Mouse (Mus musculus) heart, postnatal 25 days (tissue): ENCODE measurements around the gene Entpd7. TPM values are rescaled to one million over a fixed set of nuclear protein-coding genes. Genes with fewer than 3 reads are reported as not detected.

Source experiments
- DNase-seq: peaks from one replicate; pipeline ENCODE4 v3.0.0; 2022; ENCODE audit warnings: low spot score
- intact Hi-C: fragments of 180-260 bp; cut with DNase I; formaldehyde crosslinking; loops from one replicate; pipeline ENCODE4 v1.15.1; 2025
- total RNA-seq, 2 experiments: library from RNA; stranded (reverse); gene quantifications; 2 replicates each; pipeline ENCODE4 v1.2.3; 2021

The Entpd7 gene
- total RNA-seq: 1 to 10 TPM; 2.7 to 3.1 TPM

GRCm38 (mm10) chr19:43689419-43690246 lies at the start of gene Entpd7:
TSS of gene Entpd7 (plus strand) at chr19:43689672.
- intact Hi-C loops: no loop called here
- peak; percentile 98 for DNase-seq

DNA sequence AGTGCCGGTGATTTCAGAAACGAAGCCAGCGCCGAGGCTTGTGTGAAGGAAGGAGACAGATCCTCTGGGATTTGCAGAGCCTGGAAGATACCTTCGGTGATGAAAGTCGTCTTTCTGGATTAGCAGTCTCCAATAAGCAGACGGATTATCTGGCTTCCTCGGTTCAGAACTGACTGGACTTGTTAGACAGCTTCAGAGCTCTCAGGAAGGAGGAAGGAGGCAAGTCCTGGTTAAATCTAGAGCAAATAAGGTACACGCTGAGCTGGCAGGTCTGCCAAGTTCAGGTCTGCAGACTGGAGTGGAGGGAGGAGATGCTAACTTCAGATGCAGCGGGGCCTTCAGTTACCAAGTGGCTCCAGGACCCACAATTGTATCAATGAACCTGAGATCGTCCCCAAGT lies 47.6 kb upstream of the Entpd7 start:
- intact Hi-C loops: no loop called here
- no peak for DNase-seq

DNA sequence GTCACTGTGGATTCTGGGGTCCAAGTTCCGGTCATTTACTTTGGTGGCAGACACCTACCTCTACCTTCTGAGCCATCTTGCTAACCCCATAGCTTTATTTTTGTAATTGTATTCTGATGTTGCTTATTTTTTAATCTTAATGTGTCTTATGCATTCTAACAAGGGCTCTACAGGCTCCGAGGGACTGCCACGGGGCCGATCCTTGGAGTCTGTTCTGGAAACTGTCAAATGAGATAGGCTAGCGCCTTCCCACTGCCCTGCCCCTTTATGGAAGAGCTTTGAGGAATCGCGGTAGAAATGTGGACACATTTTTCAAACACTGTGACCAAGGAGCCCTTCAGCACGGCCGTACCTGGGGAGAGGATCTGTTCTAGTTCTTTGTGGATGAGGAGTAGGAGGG lies 46.6 kb upstream of the Entpd7 start:
- intact Hi-C loops: no loop called here
- no peak for DNase-seq

GRCm38 (mm10) chr19:43645508-43645907 lies 44.0 kb upstream of the Entpd7 start:
- DNase-seq: no peak

DNA sequence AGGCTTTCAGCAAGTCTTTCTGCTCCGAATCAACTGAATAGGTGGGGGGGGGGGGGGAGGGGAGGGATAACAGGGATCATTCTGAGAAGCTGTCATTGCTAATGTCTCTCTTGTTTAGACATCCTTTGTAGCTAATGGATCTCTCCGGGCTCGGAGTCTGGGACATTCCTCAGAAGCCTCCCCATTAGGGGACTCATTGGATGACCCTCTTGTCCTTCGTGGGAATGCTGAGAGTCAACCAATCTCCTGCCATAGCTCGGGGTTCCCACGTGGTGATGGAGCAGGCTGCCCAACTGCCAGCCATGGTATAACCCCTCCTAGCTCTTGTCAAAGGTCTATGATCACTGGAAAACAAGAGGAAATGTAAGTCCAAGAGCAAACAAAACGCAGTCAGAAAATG lies 42.6 kb upstream of the Entpd7 start:
- intact Hi-C loops: no loop called here
- no peak for DNase-seq

More at GRCm38 (mm10) chr19:43645508-43645907, 44.0 kb upstream of the Entpd7 start:
- intact Hi-C loops: no loop called here

DNA sequence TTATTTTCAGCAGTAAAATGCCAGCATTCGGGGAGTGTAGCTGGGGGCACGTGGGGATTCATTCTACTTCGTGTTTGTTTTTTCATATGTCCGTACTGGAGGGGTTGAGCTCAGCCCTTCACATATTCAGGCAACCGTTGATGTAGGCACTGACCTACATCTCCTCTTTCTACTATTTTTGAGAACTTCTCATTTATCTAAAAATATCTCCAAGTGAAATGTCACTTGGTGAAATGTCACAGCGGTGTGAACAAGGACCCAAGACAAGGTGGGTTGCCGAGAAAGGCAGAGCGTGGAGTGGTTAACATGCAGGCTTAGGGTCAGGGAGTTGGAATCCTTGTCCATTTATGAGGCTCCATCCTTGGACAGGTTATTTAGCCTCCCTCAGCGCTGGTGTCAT lies 42.2 kb upstream of the Entpd7 start:
- DNase-seq: no peak

GRCm38 (mm10) chr19:43648343-43648742 lies 41.1 kb upstream of the Entpd7 start:
- intact Hi-C loops: no loop called here
- DNase-seq: no peak

More for the DNA sequence above, 42.2 kb upstream of the Entpd7 start:
- intact Hi-C loops: no loop called here

DNA sequence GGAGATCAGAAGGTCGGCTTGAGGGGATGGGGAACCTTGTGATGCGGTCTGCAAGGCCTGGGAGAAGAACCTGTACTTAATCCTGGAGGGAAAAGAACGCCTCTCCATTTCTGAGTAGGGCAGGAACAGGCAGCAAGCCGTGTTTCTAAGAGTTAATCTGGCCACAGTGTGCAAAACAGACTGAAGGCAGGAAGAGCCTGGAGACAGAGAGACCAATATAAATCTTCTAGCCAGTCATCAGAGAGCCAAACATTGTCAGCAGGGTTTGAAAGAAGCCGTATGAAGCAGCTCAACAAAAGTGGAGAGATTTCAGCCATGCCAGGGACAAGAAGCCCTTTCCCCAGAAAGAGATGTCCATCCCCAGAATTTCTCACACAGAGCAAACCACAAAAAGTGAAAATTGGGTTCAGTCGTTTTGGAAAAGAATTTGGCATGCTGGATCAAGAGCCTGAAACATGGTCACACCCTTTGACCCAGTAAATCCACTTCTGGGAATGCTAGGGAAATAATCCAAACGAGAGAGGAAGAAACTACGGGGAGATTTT lies 38.2 kb upstream of the Entpd7 start:
- intact Hi-C loops: no loop called here
- DNase-seq: no peak

DNA sequence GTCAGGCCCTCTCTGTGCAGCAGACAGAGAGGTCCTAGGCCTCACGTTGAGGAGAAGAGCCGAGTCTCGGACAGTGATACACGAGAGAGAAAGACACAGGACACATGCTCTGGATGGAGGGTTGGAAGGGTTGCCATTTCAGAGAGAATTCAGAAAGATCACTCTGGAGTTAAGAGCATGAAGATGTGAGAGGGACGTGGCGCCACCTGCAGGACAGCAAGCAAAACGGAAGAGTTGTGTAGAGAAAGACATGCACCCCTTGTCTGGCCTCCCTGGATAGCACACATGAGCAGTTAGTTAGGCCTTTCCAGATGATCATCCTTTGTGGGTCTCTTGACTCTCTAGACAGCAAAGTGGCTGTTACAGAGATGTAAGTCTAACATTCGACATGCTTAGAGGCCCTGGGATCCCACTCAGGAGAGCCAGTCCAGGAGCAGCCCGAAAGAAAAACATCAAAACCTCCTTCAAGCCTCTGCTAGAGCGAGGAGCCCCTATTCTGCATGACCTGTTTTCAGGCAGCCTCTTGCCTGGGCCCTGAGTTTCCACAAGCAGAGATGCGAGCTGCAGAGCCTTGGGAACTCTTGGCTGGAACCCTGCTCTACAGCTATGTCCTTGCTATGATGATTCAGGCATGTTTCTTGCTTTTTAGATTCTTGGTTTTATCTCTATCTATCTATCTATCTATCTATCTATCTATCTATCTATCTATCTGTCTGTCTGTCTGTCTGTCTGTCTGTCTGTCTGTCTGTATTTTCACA lies 33.6 kb upstream of the Entpd7 start:
- intact Hi-C loops: loop anchor here (2.0 kb wide), 3 partner anchors 25 to 161 kb away; no protein-coding TSS in a partner anchor
- no peak for DNase-seq

- intact Hi-C loops: loop anchor here (2.0 kb wide), 1 partner anchor 129 kb away; no protein-coding TSS in a partner anchor
- DNase-seq: no peak
Observed at GRCm38 (mm10) chr19:43659632-43660031, 29.8 kb upstream of the Entpd7 start.

- intact Hi-C loops: no loop called here
- no peak for DNase-seq
Observed at GRCm38 (mm10) chr19:43660774-43661173, 28.7 kb upstream of the Entpd7 start.

DNA sequence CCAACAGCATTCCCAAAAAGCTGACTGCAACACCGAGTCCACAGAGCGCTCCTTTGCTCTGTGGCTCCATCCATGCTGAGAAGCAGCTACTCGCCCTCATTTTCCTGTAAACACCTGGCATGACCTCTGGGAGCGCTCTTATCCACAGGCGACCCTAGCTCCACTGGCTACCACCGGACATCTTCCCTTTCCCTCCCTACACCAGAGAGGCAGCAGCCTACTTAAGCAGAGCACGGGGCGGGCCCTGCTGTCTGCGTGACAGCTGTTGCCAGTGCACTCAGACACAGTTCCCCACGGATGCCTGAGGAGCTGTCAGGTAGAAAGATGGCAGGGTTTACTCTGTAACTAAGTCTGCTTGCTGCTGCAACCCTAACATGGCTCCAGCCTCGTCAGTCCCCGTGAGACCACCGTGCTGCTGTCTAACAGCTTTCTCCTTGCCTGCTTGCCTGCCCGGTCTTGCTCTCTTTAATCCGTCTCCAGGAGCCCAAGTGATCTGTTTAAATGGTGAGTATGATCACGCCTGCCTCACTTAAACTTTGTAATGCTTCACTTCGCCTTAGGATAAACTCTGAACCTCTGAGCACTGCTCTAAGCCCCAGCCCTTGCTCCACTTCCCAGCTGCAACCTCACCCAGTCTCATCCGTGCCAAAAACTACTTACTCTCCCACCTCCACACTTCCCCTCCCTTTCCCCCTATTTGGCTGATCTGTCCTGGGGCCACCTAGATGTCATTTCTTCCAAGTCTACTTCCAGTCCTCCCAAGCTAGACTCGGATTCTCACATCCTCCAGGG lies 27.1 kb upstream of the Entpd7 start:
- no peak for DNase-seq
- intact Hi-C loops: no loop called here

DNA sequence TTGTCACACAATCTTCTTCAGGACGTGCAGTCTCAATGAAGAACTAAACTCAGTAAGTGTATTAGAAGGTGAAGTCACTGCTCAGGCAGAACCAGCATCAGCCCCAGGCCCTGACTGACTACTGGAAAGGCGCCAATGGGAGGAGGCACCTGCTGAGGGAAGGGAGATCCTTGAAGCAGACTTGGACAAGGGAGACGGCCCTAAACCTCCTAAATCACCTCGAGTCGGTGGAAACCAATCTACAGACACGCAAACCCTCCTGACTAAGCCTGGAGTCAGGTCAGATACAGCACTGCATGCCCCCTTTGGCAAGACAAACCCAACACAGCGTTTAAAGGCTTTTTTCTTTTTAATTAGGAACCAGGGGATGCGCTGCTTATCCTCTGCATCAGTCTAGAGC lies 26.0 kb upstream of the Entpd7 start:
- intact Hi-C loops: no loop called here
- no peak for DNase-seq

DNA sequence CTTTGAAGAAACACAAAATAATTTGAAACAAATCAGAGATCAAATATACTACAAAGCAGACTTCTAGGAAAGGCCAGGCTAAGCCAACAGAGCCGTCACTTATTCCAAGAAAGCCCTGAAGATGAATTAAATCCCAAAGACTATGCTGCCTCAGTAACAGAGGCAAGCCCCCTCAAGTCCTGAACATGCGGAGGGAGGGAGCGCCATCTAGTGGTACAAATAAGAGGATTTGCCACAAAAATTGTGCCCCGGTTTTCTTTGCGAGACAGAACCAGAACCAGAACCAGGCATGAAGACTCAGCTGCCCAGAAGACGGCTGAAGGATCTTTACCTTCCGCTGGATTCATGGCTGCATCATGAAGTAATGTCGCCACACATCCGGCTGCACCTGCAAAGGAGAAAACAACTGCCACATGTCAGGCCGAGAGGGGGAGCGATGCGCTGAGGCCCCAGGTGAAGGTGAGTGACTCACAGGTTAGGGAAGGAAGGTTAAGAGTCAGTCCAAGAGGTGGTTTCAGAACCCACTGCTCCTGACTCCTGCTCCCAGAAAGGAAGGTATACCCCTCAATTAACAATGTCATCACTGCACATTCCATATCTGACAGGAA lies 23.9 kb upstream of the Entpd7 start:
- no peak for DNase-seq
- intact Hi-C loops: loop anchor here (5.0 kb wide), 1 partner anchor 38 kb away; no protein-coding TSS in a partner anchor

- peak; percentile 42 for DNase-seq
- intact Hi-C loops: loop anchor here (5.0 kb wide), 1 partner anchor 40 kb away; no protein-coding TSS in a partner anchor
Observed at GRCm38 (mm10) chr19:43666661-43667429, 22.6 kb upstream of the Entpd7 start.

DNA sequence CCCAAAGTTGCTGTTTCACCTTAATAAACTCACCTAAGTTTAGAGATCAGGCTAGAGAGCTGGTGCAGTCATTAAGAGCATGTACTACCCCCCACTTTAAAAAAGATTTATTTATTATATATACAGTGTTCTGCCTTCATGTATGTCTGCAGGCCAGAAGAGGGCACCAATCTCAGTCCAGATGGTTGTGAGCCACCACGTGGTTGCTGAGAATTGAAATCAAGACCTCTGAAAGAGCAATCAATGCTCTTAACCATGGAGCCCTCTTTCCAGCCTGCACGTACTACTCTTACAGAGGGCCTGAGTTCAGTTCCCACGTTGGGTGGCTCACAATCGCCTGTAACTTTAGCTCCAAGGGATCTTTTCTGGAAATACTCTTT lies 22.1 kb upstream of the Entpd7 start:
- DNase-seq: no peak
- intact Hi-C loops: loop anchor here (5.0 kb wide), 1 partner anchor 40 kb away; no protein-coding TSS in a partner anchor

DNA sequence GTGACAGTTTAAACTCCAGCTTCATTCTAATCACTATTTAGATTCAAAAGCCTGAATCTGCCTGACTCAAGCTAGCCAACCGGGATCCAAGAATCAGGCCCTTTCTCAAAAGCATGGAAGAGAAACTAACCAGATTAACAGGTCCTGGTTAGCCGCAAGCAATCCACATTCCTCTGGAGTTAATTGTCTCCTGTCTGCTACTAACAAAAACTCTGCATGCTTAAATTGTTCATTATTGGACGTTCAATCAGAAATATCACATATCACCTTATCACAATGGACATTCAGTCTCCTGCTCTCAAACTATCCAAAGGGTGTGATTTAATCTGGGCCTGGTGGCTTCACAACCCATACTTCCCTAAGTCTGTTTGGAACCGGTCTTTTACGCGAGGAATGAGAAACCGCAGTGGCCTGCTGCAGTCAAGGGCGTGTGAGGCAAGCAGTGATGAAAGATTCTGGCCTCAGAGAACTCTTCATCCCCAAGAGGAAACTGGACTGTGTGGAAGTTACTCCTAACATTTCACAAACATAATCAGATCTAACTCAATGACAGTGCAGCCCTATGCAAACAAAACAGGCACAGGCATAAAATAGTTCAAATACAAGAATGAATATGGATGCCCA lies 20.2 kb upstream of the Entpd7 start:
- intact Hi-C loops: loop anchor here (5.0 kb wide), 1 partner anchor 42 kb away; no protein-coding TSS in a partner anchor
- DNase-seq: no peak

GRCm38 (mm10) chr19:43671054-43671453 lies 18.4 kb upstream of the Entpd7 start:
- no peak for DNase-seq
- intact Hi-C loops: no loop called here
